Mouse (Mus musculus) thymus, adult 2 months (tissue): ENCODE results near the gene Fez1.

Source experiments
- CTCF ChIP-seq: fragments of 200-500 bp; IDR thresholded peaks from 2 replicates; pipeline ENCODE4 v1.5.1; 2012; ENCODE audit warnings: mild to moderate bottlenecking, control low read depth, low read length, moderate library complexity, borderline replicate concordance; ENCODE audit not compliant: control insufficient read depth, poor library complexity, insufficient read depth; ENCODE audit errors: extremely low read depth
- POLR2A ChIP-seq: fragments of 200-500 bp; IDR thresholded peaks from 2 replicates; pipeline ENCODE4 v1.6.1; 2012; ENCODE audit warnings: mild to moderate bottlenecking, low read length, control low read depth, moderate library complexity; ENCODE audit not compliant: control insufficient read depth, poor library complexity, insufficient read depth; ENCODE audit errors: extremely low read depth

GRCm38 (mm10) chr9:36852175-36852574 lies 30.5 kb downstream of the Fez1 start:
- TF ChIP-seq POLR2A (no peak), CTCF (no peak)
